Mouse (Mus musculus): ENCODE measurements at regions not wholly inside any gene's neighbourhood (a gene's known extent, or its start where the extent isn't known, plus 50 kb on each side); places are given as distances from the start of the nearest gene placed in this dataset.

- ATAC-seq (ENCODE audit: low FRiP score, low TSS enrichment): no peak
- TF ChIP-seq EP300 (optimal IDR thresholded peaks at IDR 0.05): no peak
- no peak overlapping the region for H3K27ac ChIP-seq (replicated peaks)
- no peaks in the 10 kb centered on the region for H3K27me3 ChIP-seq (ENCODE audit: control insufficient read depth, insufficient read depth, low read length)
- 51% methylated on average over 6 of the region's 6 CpGs for WGBS
- H3K4me3 ChIP-seq (ENCODE audit: low read depth, low read length): no peak overlapping the region
- no peaks in the 10 kb centered on the region for H3K36me3 ChIP-seq (ENCODE audit: control insufficient read depth, insufficient read depth, low read length)
- no peaks in the 10 kb centered on the region for H3K9me3 ChIP-seq (ENCODE audit: control insufficient read depth, low read length)
- no peak overlapping the region for H3K4me2 ChIP-seq (replicated peaks; ENCODE audit: low read depth)
- no peak overlapping the region for H3K9ac ChIP-seq (ENCODE audit: low read length)
- no peak for DNase-seq (ENCODE audit: low spot score)
- no peaks in the 10 kb centered on the region for H3K4me1 ChIP-seq (replicated peaks; ENCODE audit: control insufficient read depth, insufficient read depth)
Measured at GRCm38 (mm10) chr8:26784381-26784780, 192.7 kb upstream of the Zfp703 start.

GRCm38 (mm10) chr8:26791795-26792194 lies 185.3 kb upstream of the Zfp703 start:
- H3K36me3 ChIP-seq (ENCODE audit: control insufficient read depth, insufficient read depth, low read length): no peaks in the 10 kb centered on the region
- H3K9ac ChIP-seq (ENCODE audit: low read length): no peak overlapping the region
- no peak overlapping the region for H3K4me2 ChIP-seq (replicated peaks; ENCODE audit: low read depth)
- 58% methylated on average over 2 of the region's 2 CpGs for WGBS
- no peak for ATAC-seq (ENCODE audit: low FRiP score, low TSS enrichment)
- H3K27me3 ChIP-seq (ENCODE audit: control insufficient read depth, insufficient read depth, low read length): no peaks in the 10 kb centered on the region
- no peak for DNase-seq (ENCODE audit: low spot score)
- no peak overlapping the region for H3K27ac ChIP-seq (replicated peaks)
- H3K9me3 ChIP-seq (ENCODE audit: control insufficient read depth, low read length): no peaks in the 10 kb centered on the region
- TF ChIP-seq EP300 (optimal IDR thresholded peaks at IDR 0.05) (no peak), CTCF (IDR thresholded peaks at IDR 0.05; ENCODE audit: low read depth) (no peak)
- H3K4me3 ChIP-seq (ENCODE audit: low read depth, low read length): no peak overlapping the region
- H3K4me1 ChIP-seq (replicated peaks; ENCODE audit: control insufficient read depth, insufficient read depth): no peaks in the 10 kb centered on the region

- DNase-seq (ENCODE audit: low spot score): peak; percentile 78
- Histone ChIP-seq H3K4me2 (replicated peaks; ENCODE audit: low read depth) (no peak overlapping the region), H3K27ac (replicated peaks) (peak overlapping the region; percentile 69; the same call in 1 of the 2 replicates), H3K27me3 (ENCODE audit: control insufficient read depth, insufficient read depth, low read length) (no peaks in the 10 kb centered on the region; the same call in 1 of the 2 replicates), H3K9me3 (ENCODE audit: control insufficient read depth, low read length) (no peaks in the 10 kb centered on the region), H3K4me1 (replicated peaks; ENCODE audit: control insufficient read depth, insufficient read depth) (no peaks in the 10 kb centered on the region), H3K4me3 (ENCODE audit: low read depth, low read length) (no peak overlapping the region), H3K36me3 (ENCODE audit: control insufficient read depth, insufficient read depth, low read length) (no peaks in the 10 kb centered on the region), H3K9ac (ENCODE audit: low read length) (no peak overlapping the region)
- TF ChIP-seq EP300 (optimal IDR thresholded peaks at IDR 0.05): no peak
- 59% methylated on average over 9 of the region's 9 CpGs for WGBS
- ATAC-seq (ENCODE audit: low FRiP score, low TSS enrichment): peak; percentile 93
Measured at GRCm38 (mm10) chr8:26793606-26794292, 183.4 kb upstream of the Zfp703 start.

GRCm38 (mm10) chr8:26794411-26794810 lies 182.7 kb upstream of the Zfp703 start:
- Histone ChIP-seq H3K36me3 (ENCODE audit: control insufficient read depth, insufficient read depth, low read length) (no peaks in the 10 kb centered on the region), H3K9ac (ENCODE audit: low read length) (no peak overlapping the region), H3K4me2 (replicated peaks; ENCODE audit: low read depth) (no peak overlapping the region), H3K27me3 (ENCODE audit: control insufficient read depth, insufficient read depth, low read length) (no peaks in the 10 kb centered on the region; the same call in 1 of the 2 replicates), H3K27ac (replicated peaks) (peak overlapping the region; percentile 69), H3K4me3 (ENCODE audit: low read depth, low read length) (no peak overlapping the region), H3K9me3 (ENCODE audit: control insufficient read depth, low read length) (no peaks in the 10 kb centered on the region), H3K4me1 (replicated peaks; ENCODE audit: control insufficient read depth, insufficient read depth) (no peaks in the 10 kb centered on the region)
- DNase-seq (ENCODE audit: low spot score) (no peak), ATAC-seq (ENCODE audit: low FRiP score, low TSS enrichment) (peak; percentile 63)
- WGBS: 68% methylated on average over 4 of the region's 4 CpGs
- TF ChIP-seq CTCF (IDR thresholded peaks at IDR 0.05; ENCODE audit: low read depth) (no peak), EP300 (optimal IDR thresholded peaks at IDR 0.05) (no peak)

GRCm38 (mm10) chr8:26795616-26796015 lies 181.5 kb upstream of the Zfp703 start:
- TF ChIP-seq EP300 (optimal IDR thresholded peaks at IDR 0.05): no peak
- TF ChIP-seq CTCF (IDR thresholded peaks at IDR 0.05; ENCODE audit: low read depth): no peak
- H3K27me3 ChIP-seq (ENCODE audit: control insufficient read depth, insufficient read depth, low read length): no peaks in the 10 kb centered on the region; the same call in 1 of the 2 replicates
- no peak overlapping the region for H3K4me2 ChIP-seq (replicated peaks; ENCODE audit: low read depth)
- WGBS: 89% methylated on average over 8 of the region's 8 CpGs
- H3K27ac ChIP-seq (replicated peaks): no peak overlapping the region
- H3K4me3 ChIP-seq (ENCODE audit: low read depth, low read length): no peak overlapping the region
- no peak for ATAC-seq (ENCODE audit: low FRiP score, low TSS enrichment)
- H3K9ac ChIP-seq (ENCODE audit: low read length): no peak overlapping the region
- no peaks in the 10 kb centered on the region for H3K36me3 ChIP-seq (ENCODE audit: control insufficient read depth, insufficient read depth, low read length)
- no peak for DNase-seq (ENCODE audit: low spot score)
- H3K9me3 ChIP-seq (ENCODE audit: control insufficient read depth, low read length): no peaks in the 10 kb centered on the region
- no peaks in the 10 kb centered on the region for H3K4me1 ChIP-seq (replicated peaks; ENCODE audit: control insufficient read depth, insufficient read depth)

- no peak overlapping the region for H3K4me3 ChIP-seq (ENCODE audit: low read depth, low read length)
- WGBS: 90% methylated on average over 1 of the region's 1 CpGs
Measured at GRCm38 (mm10) chr8:26799814-26800213, 177.3 kb upstream of the Zfp703 start.

More at GRCm38 (mm10) chr8:26799814-26800213, 177.3 kb upstream of the Zfp703 start:
- H3K36me3 ChIP-seq (ENCODE audit: control insufficient read depth, insufficient read depth, low read length): no peaks in the 10 kb centered on the region
- H3K9me3 ChIP-seq (ENCODE audit: control insufficient read depth, low read length): no peaks in the 10 kb centered on the region
- no peak overlapping the region for H3K27ac ChIP-seq (replicated peaks)
- H3K27me3 ChIP-seq (ENCODE audit: control insufficient read depth, insufficient read depth, low read length): no peaks in the 10 kb centered on the region; the same call in 1 of the 2 replicates
- no peak for DNase-seq (ENCODE audit: low spot score)
- TF ChIP-seq EP300 (optimal IDR thresholded peaks at IDR 0.05): no peak
- no peak for TF ChIP-seq CTCF (IDR thresholded peaks at IDR 0.05; ENCODE audit: low read depth)
- H3K9ac ChIP-seq (ENCODE audit: low read length): no peak overlapping the region
- ATAC-seq (ENCODE audit: low FRiP score, low TSS enrichment): no peak
- H3K4me2 ChIP-seq (replicated peaks; ENCODE audit: low read depth): no peak overlapping the region
- H3K4me1 ChIP-seq (replicated peaks; ENCODE audit: control insufficient read depth, insufficient read depth): no peaks in the 10 kb centered on the region
